Mouse (Mus musculus): ENCODE measurements at regions not wholly inside any gene's neighbourhood (a gene's known extent, or its start where the extent isn't known, plus 50 kb on each side); places are given as distances from the start of the nearest gene placed in this dataset.

- no peak for DNase-seq
Measured at GRCm38 (mm10) chr13:26594313-26594712, 175.7 kb downstream of the Hdgfl1 start.

- no peak for DNase-seq
Measured at GRCm38 (mm10) chr13:26593750-26594149, 176.2 kb downstream of the Hdgfl1 start.

GRCm38 (mm10) chr13:26575890-26576543, 193.9 kb downstream of the Hdgfl1 start:
- DNase-seq: no peak

GRCm38 (mm10) chr13:26569422-26569821, 200.5 kb downstream of the Hdgfl1 start:
- DNase-seq: no peak

GRCm38 (mm10) chr13:26564941-26565862, 204.8 kb downstream of the Hdgfl1 start:
- DNase-seq: no peak

- no peak for DNase-seq
Measured at GRCm38 (mm10) chr13:26558366-26558765, 211.6 kb downstream of the Hdgfl1 start.

DNA sequence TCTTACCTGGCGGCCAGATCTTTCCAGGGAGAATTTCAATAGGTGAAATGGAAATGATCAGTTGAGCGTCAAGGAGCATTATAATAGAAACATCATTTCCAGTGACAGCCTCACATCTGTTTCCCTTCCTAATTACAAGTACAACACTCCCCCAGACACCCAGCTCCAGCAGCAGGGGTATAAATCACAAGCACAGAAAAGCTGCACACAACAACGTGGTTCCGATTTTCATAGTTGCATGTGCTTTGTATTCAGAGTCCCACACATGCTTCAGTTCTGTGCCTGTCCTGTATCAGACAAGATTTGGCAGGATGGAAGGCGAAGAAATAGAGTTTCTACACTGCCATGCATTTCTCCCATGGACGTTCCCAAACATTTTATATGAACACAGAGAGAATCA, 215.7 kb downstream of the Hdgfl1 start:
- DNase-seq: no peak

GRCm38 (mm10) chr13:26552122-26552521, 217.8 kb downstream of the Hdgfl1 start:
- no peak for DNase-seq

DNA sequence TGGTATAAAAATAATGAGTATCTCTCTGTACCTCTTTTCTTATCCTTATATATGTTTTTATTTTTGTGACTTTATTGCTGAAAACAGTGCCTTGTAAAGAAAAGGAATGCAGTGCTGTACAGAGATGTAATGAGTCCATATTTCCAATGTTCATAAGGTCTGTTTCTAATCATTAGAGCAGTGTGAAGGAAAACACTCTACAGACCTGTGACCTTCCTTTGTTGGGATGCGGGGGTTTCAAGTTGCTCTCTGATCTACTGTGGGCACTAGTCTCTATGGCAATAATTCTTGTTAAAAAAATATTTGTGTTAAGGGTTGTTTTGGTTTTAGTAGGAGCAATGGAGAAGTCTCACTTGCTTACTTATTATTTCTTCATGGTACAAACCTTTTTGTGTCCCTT, 231.0 kb downstream of the Hdgfl1 start:
- DNase-seq: no peak

DNA sequence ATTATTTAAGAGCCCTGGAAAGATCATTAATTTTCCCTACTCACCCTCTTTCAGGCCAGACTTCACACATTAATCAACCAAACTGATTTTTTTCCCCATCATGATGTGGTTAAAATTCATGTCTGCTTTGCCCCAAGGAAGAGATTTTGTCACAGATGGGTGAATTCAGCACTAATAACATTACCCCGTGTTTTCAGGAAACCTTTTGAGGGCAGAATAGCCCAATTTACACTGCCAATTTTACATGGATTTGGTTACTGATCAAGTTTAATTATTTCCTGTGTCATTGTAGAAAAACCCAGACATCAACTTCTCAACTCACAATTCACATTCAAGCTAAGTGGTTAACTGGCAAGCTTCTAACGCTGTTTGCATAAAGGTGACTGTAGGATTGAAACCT, 233.4 kb downstream of the Hdgfl1 start:
- no peak for DNase-seq

DNA sequence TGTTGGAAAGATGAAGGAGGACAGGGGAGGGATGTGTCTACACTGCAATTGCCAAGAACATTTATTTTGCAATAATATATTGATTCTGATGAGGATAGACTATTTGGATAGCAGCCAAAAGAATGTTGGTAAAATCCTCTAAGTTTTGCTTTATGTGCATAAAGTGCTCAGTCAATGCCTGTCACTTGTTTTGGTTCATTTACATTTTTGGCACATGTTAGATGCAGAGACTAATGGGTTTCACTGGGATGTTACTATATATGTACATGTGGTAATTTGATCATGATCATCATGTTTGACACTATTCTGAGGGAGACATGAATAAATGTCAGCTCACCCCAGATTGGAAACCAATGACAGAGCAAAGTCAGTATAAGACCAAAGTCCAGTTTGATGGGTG, 237.2 kb downstream of the Hdgfl1 start:
- no peak for DNase-seq

GRCm38 (mm10) chr13:26519054-26519453, 250.9 kb downstream of the Hdgfl1 start:
- no peak for DNase-seq

DNA sequence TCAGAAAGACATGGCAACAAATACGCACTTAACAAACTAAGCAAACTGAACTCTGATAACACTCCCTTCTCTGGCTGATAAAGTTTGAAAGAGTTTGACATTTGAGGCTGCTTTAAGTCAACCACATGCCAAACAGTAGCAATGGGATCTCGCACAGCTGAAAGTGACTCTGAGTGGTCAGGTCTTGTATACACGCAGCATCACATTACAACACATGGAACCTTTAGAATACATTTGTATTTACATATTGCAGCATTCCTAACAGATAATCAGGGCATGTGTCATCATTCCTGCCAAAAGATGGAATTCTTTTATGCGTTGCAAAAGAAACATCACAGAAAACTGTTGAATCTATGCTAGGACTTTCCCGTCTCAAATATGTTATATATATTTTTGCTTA, 251.5 kb downstream of the Hdgfl1 start:
- DNase-seq: no peak

DNA sequence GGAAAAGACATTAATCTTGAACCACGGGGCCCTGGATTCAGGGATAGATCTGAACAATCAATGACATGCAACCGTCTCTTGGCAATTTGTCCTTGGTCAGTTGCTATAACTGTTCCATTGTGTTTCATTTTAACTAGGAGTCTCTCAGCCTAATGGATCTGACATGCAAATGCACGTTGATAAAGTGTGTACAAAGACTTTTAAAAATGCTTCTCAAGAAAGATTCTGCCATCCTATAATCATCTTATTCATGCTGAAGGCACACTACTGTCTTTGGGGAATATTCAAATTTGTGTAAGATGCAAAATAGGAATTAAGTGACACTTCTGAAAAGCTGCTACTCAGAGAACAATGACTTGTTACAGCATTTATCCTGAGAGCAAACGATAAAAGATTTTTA, 252.3 kb downstream of the Hdgfl1 start:
- no peak for DNase-seq

- DNase-seq: no peak
Measured at GRCm38 (mm10) chr13:26510448-26510847, 259.5 kb downstream of the Hdgfl1 start.

- no peak for DNase-seq
Measured at GRCm38 (mm10) chr13:26509841-26510240, 260.1 kb downstream of the Hdgfl1 start.

DNA sequence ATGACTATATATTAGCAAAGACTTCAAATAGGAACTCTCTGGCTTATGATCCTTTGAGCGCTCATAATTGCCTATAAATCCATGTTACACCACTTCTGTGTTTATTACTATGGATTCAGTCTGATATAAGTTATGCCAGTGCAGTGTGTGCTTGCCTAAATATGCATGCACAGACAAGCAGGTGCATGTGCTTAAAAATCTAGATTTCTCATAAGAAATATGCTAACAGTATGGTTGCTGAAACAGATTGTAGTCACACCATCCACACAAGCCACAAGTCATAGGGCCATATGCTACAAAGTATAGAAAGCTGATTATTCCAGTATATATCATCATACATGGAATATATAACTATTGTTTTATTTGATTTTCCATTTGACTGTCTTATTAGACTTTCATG, 266.2 kb downstream of the Hdgfl1 start:
- DNase-seq: no peak

- DNase-seq: no peak
Measured at GRCm38 (mm10) chr13:26497086-26497485, 272.9 kb downstream of the Hdgfl1 start.

GRCm38 (mm10) chr13:26495871-26496270, 274.1 kb downstream of the Hdgfl1 start:
- DNase-seq: no peak

- DNase-seq: no peak
Measured at GRCm38 (mm10) chr13:26469343-26469742, 300.6 kb downstream of the Hdgfl1 start.

GRCm38 (mm10) chr13:26467526-26467925, 302.4 kb downstream of the Hdgfl1 start:
- no peak for DNase-seq

DNA sequence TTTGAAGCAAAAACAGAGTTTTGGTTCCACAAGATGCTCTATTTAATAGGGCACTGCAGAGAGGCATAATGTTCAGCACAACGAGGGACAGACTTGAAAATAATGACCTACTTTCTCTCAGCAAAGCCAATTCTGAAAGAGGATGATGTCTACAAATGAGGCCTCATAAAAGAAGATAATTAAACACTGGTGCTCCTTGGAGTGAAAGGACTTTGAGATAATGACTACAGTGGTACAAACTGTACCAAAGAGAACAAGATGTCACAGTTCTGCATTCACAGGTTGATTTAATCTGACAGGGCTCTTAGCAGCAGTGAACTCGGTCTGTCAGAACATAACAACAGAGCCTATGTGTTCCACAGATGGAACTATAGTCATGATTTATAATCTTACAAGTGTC, 305.4 kb downstream of the Hdgfl1 start:
- DNase-seq: no peak

GRCm38 (mm10) chr13:26464096-26464495, 305.9 kb downstream of the Hdgfl1 start:
- DNase-seq: peak; percentile 3

All from cerebellum, adult 11-12 months (tissue).